Mouse (Mus musculus) forebrain, embryonic 14.5 days (tissue): Measurements from ENCODE around the gene Wnt4. TPM values are rescaled to one million over a fixed set of nuclear protein-coding genes. Genes with fewer than 3 reads are reported as not detected.

ENCODE experiments used
- ATAC-seq: fragments of 200-750 bp; cut with Nextera tagmentation; 2 replicates; pipeline ENCODE4 v1.8.0; 2017; ENCODE audit warnings: mild to moderate bottlenecking, moderate library complexity
- DNase-seq: peaks from one replicate; pipeline ENCODE4 v3.0.0-alpha.2; 2015; ENCODE audit warnings: low spot score
- H3K27ac ChIP-seq: fragments of 300-500 bp; sonication (generic); 2 replicates; pipeline ENCODE4 v1.5.1; 2014; ENCODE audit warnings: low read depth, mild to moderate bottlenecking, control low read depth, low read length, moderate library complexity
- H3K27me3 ChIP-seq: fragments of 300-500 bp; sonication (generic); replicated peaks from 2 replicates; pipeline ENCODE4 v1.6.1; 2014; ENCODE audit warnings: low read length, control low read depth, mixed read lengths; ENCODE audit not compliant: control insufficient read depth, insufficient read depth
- H3K36me3 ChIP-seq: fragments of 300-500 bp; sonication (generic); 2 replicates; pipeline ENCODE4 v1.6.1; 2014; ENCODE audit warnings: low read length, control low read depth; ENCODE audit not compliant: control insufficient read depth, insufficient read depth
- H3K4me1 ChIP-seq: fragments of 300-500 bp; sonication (generic); 2 replicates; pipeline ENCODE4 v1.6.1; 2014; ENCODE audit warnings: antibody characterized with exemption, low read length, control low read depth; ENCODE audit not compliant: control insufficient read depth, insufficient read depth
- H3K4me2 ChIP-seq: fragments of 300-500 bp; sonication (generic); 2 replicates; pipeline ENCODE4 v1.6.1; 2014; ENCODE audit warnings: mild to moderate bottlenecking, control low read depth, low read length
- H3K4me3 ChIP-seq: fragments of 300-500 bp; sonication (generic); 2 replicates; pipeline ENCODE4 v1.5.1; 2014; ENCODE audit warnings: low read depth, low read length, control low read depth
- H3K9ac ChIP-seq: fragments of 300-500 bp; sonication (generic); 2 replicates; pipeline ENCODE4 v1.6.1; 2014; ENCODE audit warnings: mild to moderate bottlenecking, low read length, control low read depth, moderate library complexity
- H3K9me3 ChIP-seq: fragments of 300-500 bp; sonication (generic); replicated peaks from 2 replicates; pipeline ENCODE4 v1.6.1; 2016; ENCODE audit warnings: low read length, control low read depth, mixed read lengths; ENCODE audit not compliant: control insufficient read depth
- WGBS: fragments of 180-500 bp; shearing (Covaris S2); extraction: QIAGEN DNeasy Blood & Tissue Kit; methylation state at CpG from one replicate; pipeline ENCODE4 v1.1.7; 2014; 5-methylcytosine and 5-hydroxymethylcytosine counted together
- polyA plus RNA-seq: library from polyadenylated mRNA; unstranded; fragments of >200 nt; fragmentation: Nextera tagmentation; extraction: Ambion mirVana; gene quantifications from 2 replicates; pipeline ENCODE4 v1.2.1, GENCODE M21; 2014

Gene Wnt4
- polyA plus RNA-seq, 1 experiment from 2014 or later: 0.80 TPM

DNA sequence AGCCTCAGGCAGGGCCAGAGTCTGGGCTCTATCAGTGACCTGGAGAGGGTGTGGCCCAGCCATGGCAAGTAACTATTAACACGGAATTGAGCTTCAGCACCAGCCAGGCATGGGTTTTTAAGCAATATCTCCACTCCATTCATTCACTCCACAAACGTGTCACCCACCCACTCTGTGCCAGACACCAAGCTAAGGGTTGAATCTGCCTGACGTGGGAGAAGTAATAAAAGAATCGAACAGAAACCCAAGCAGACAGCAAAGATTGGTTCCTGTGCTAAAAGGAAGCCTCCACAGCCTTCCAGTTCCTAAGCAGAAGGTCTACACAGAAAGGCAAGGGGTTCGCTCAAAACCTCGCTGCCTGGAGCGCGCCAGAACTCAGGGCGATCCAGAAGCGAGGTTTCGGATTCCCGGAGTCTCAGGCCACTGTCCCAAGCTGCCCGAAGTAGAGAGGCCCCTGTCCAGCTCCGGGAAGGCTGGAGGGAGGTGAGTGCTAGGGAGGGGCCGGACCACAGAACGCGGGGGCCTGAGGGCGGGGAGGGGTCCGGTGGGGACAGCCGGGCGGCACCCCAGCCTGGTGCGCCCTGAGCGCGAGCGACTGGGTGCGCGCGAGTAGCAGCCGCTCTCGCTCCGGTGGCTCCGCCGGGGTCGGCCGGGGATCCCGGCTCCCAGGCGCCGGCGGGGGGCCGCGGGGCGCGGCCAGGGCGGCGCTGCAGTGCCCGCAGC, 685 bp upstream of the Wnt4 start:
- ATAC-seq (no peak), DNase-seq (no peak)
- Histone ChIP-seq H3K27ac (no peak overlapping the region), H3K9me3 (no peaks in the 10 kb centered on the region), H3K4me3 (peak overlapping the region; percentile 43), H3K36me3 (no peaks in the 10 kb centered on the region), H3K4me2 (peak overlapping the region; percentile 82), H3K27me3 (peaks cover 62% of the 10 kb centered on the region), H3K9ac (peak overlapping the region; percentile 54; the same call in 1 of the 2 replicates), H3K4me1 (peaks cover 8% of the 10 kb centered on the region; the same call in 1 of the 2 replicates)
- 3% methylated on average over 44 of the region's 46 CpGs for WGBS

- ATAC-seq (no peak), DNase-seq (no peak)
- Histone ChIP-seq H3K4me2 (peak overlapping the region; percentile 82), H3K36me3 (no peaks in the 10 kb centered on the region), H3K27me3 (peaks cover 65% of the 10 kb centered on the region), H3K9me3 (no peaks in the 10 kb centered on the region), H3K27ac (no peak overlapping the region), H3K4me3 (peak overlapping the region; percentile 43), H3K4me1 (peaks cover 8% of the 10 kb centered on the region; the same call in 1 of the 2 replicates), H3K9ac (peak overlapping the region; percentile 54)
- under 1% methylated on average over 44 of the region's 71 CpGs for WGBS
Observed at GRCm38 (mm10) chr4:137277600-137278143, 383 bp downstream of the Wnt4 start.

GRCm38 (mm10) chr4:137278144-137279040, 1.1 kb downstream of the Wnt4 start:
- peak; percentile 29; the same call in 1 of the 2 replicates for ATAC-seq
- WGBS: 2% methylated on average over 22 of the region's 22 CpGs
- Histone ChIP-seq H3K27me3 (peaks cover 65% of the 10 kb centered on the region), H3K36me3 (no peaks in the 10 kb centered on the region), H3K27ac (no peak overlapping the region), H3K9me3 (no peaks in the 10 kb centered on the region), H3K4me1 (peaks cover 10% of the 10 kb centered on the region; the same call in 1 of the 2 replicates), H3K9ac (peak overlapping the region; percentile 54), H3K4me3 (peak overlapping the region; percentile 43), H3K4me2 (peak overlapping the region; percentile 82)
- peak; percentile 50 for DNase-seq

- DNase-seq (no peak), ATAC-seq (no peak)
- Histone ChIP-seq H3K27ac (no peak overlapping the region), H3K9me3 (no peaks in the 10 kb centered on the region), H3K9ac (no peak overlapping the region), H3K36me3 (no peaks in the 10 kb centered on the region), H3K27me3 (peaks cover 65% of the 10 kb centered on the region), H3K4me1 (peaks cover 10% of the 10 kb centered on the region; the same call in 1 of the 2 replicates), H3K4me3 (no peak overlapping the region), H3K4me2 (no peak overlapping the region)
- WGBS: 19% methylated on average over 5 of the region's 5 CpGs
Observed at GRCm38 (mm10) chr4:137279346-137279745, 2.1 kb downstream of the Wnt4 start.

DNA sequence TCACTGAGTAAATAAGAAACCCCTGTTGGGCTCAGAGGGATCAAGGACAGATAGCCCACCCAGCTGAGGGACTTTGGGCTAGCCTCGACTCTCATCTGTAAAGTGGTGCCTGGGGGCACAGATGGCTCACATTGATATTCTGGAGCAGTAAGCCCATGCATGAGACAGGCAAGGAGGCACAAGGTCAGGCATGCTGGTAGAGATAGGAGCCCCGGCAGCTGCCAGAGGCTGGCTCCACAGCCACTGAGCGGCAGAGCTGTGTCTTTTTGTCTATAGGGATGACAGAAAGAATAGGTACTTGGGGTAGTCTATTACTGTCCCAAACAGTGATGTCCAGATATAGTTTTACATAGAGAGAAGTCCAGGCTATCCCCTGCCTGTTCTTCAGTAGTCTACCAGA, 4.0 kb downstream of the Wnt4 start:
- no peaks in the 10 kb centered on the region for H3K9me3 ChIP-seq
- H3K36me3 ChIP-seq: no peaks in the 10 kb centered on the region
- DNase-seq: no peak
- no peak for ATAC-seq
- H3K27me3 ChIP-seq: peaks cover 51% of the 10 kb centered on the region
- H3K27ac ChIP-seq: no peak overlapping the region
- no peak overlapping the region for H3K4me2 ChIP-seq
- H3K4me1 ChIP-seq: peaks cover 10% of the 10 kb centered on the region; the same call in 1 of the 2 replicates
- H3K9ac ChIP-seq: no peak overlapping the region
- WGBS: 73% methylated on average over 3 of the region's 3 CpGs
- H3K4me3 ChIP-seq: no peak overlapping the region

- Histone ChIP-seq H3K9me3 (no peaks in the 10 kb centered on the region), H3K4me3 (no peak overlapping the region), H3K9ac (no peak overlapping the region), H3K4me2 (no peak overlapping the region), H3K27me3 (peaks cover 43% of the 10 kb centered on the region), H3K4me1 (peaks cover 10% of the 10 kb centered on the region; the same call in 1 of the 2 replicates), H3K36me3 (no peaks in the 10 kb centered on the region), H3K27ac (no peak overlapping the region)
- 84% methylated on average over 5 of the region's 5 CpGs for WGBS
- ATAC-seq: no peak
- no peak for DNase-seq
Observed at GRCm38 (mm10) chr4:137282122-137282521, 4.8 kb downstream of the Wnt4 start.

- Histone ChIP-seq H3K36me3 (no peaks in the 10 kb centered on the region), H3K4me2 (no peak overlapping the region), H3K9ac (no peak overlapping the region), H3K4me3 (no peak overlapping the region), H3K27me3 (peaks cover 38% of the 10 kb centered on the region), H3K9me3 (no peaks in the 10 kb centered on the region), H3K4me1 (peaks cover 8% of the 10 kb centered on the region; the same call in 1 of the 2 replicates), H3K27ac (no peak overlapping the region)
- ATAC-seq (no peak), DNase-seq (no peak)
- WGBS: 9% methylated on average over 16 of the region's 17 CpGs
Observed at GRCm38 (mm10) chr4:137282584-137283406, 5.5 kb downstream of the Wnt4 start.

DNA sequence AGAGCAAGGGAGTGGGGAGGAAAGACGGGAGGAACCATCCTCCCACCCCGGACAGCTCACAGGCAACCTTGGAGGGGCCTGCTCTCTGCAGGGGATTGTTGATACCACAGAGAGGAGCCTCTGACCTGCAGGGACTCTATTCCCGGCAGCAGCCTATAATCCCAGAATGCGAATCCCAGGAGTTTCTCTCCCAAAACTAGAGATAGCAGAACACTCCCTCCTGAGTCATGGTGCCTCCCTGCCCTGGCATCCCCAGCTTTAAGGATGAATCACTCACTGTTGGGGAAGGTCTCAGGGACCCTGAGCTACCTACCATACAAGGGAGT, 6.1 kb downstream of the Wnt4 start:
- DNase-seq (no peak), ATAC-seq (no peak)
- Histone ChIP-seq H3K27me3 (peaks cover 32% of the 10 kb centered on the region), H3K4me3 (no peak overlapping the region), H3K36me3 (no peaks in the 10 kb centered on the region), H3K4me1 (peaks cover 3% of the 10 kb centered on the region; the same call in 1 of the 2 replicates), H3K9ac (no peak overlapping the region), H3K27ac (no peak overlapping the region), H3K4me2 (no peak overlapping the region), H3K9me3 (no peaks in the 10 kb centered on the region)
- WGBS: 11% methylated on average over 4 of the region's 4 CpGs
